Mouse (Mus musculus): ENCODE data around the gene Gm11034. TPM values are rescaled to one million over a fixed set of nuclear protein-coding genes. Genes with fewer than 3 reads are reported as not detected.

The Gm11034 gene
- not detected for polyA plus RNA-seq (2017; shearing (Covaris generic))

DNA sequence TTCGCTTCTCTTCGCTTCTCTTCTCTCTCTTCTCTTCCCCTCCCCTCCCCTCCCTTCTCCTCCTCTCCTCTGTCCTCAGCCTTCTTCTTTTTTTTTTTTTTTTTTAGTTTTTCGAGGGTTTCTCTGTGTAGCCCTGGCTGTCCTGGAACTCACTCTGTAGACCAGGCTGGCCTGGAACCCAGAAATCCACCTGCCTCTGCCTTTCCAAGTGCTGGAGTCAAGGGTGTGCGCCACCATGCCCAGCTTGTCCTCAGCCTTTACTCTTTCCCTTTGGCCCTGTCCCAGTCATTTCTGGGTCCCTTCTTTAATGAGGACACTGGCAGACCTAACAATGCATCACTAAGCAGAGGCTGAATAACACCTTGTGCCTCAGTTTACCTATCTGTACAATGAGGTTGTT lies at the start of gene Gm11034:
Gm11034 (minus strand) TSS at position 101 of the 400 bp plus-strand sequence.

DNA sequence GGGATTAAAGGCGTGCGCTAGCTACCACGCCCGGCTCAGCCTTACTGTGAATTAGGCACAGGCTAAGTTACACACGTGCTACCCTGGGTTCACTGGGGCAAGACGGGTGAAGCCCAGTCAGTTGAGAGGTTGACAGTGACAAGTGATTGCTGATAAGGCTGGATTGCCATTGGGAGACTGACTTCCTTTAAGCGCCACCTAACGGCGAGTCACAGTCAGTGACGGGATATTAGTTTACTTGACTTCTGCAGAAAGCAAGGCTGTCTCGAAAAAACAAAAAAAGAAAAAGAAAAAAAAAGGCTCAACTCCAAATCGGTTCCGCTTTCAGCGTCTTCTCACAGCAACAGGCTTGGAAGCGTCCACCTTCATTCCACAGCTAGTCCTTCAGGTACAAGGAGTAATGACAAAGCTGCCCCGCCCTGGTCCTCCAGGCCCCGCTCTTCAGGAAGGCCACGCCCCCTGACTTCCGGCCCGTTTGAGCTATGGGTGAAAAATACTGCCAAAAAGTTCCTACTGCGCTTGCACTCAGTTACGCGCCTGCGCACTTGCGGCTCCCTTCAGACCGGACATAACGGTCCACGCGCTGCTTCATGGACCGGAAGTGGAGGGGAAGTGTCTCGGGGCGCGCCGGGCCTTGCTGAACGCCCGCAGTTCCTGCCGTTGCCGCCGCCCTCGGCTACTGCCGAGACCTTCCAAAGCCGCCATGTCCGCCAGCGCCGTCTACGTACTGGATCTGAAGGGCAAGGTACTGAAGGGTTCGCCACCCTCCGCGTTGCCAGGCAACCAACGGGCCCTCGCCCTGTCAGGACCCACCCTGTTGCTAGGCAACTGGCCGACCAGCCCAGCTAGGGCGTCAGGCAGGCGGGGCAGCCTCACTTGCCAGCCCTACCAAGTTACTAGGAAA lies 26.3 kb upstream of the Gm11034 start, which contains the start of gene Ap1m1:
Ap1m1 (plus strand) TSS at position 520 of the 904 bp plus-strand sequence.

DNA sequence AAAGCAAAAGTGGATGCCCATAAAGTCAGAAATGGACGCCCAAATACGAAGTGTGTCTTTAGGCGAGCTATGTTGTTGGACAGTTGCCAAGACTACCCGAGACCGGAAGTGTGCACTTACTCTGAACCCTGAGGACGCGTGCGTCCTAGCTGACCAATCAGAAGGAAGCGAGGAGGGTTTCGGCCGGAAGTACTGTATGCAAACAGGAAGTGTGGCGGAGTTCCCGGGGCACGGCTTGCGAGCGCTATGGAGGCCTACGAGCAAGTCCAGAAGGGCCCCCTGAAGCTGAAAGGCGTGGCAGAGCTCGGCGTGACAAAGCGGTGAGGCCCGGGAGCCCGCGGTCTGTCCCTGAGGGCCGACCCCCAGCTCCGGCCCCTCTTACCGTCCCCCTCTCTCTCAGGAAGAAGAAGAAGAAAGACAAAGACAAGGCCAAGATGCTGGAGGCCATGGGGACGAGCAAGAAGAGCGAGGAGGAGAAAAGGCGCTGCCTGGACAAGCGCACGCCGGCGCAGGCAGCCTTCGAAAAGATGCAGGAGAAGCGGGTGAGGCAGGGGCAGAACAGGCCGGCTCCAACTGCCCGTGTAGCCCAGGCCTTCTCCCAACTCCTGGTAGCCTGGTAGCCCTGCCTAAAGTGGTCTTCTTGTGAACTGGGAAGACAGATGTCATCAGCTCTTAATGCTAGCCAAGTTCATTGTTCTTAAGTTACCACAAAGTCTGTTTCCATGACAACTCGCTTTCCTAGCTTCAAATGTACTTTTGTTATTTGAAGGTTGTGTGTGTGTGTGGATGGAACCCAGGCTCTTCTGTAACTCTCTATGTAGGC lies 6.3 kb upstream of the Gm11034 start, which contains the start of gene Fam32a:
Fam32a (plus strand) TSS at position 190 of the 823 bp plus-strand sequence.

DNA sequence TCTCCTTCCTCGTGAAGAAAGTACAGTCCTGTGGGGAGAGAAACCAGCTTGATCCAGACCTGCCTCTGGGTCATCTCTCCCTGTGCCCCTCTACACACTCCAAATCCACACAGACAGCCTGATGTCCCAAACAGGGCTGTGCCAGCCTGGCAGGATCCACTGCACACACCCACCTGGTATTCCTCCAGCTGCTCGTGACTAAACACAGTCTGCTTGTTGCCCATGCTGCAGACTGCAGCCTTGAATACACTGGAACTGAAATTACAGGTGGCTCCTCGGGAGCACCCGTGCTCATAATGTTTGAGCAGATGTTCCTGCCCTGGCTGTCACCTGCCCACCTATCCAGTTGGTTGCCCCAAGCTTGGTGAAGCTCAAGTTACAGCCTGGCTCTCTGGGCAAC lies 685 bp downstream of the Gm11034 start, which contains the start of gene Cib3:
Cib3 (minus strand) TSS at position 87 of the 400 bp plus-strand sequence.

DNA sequence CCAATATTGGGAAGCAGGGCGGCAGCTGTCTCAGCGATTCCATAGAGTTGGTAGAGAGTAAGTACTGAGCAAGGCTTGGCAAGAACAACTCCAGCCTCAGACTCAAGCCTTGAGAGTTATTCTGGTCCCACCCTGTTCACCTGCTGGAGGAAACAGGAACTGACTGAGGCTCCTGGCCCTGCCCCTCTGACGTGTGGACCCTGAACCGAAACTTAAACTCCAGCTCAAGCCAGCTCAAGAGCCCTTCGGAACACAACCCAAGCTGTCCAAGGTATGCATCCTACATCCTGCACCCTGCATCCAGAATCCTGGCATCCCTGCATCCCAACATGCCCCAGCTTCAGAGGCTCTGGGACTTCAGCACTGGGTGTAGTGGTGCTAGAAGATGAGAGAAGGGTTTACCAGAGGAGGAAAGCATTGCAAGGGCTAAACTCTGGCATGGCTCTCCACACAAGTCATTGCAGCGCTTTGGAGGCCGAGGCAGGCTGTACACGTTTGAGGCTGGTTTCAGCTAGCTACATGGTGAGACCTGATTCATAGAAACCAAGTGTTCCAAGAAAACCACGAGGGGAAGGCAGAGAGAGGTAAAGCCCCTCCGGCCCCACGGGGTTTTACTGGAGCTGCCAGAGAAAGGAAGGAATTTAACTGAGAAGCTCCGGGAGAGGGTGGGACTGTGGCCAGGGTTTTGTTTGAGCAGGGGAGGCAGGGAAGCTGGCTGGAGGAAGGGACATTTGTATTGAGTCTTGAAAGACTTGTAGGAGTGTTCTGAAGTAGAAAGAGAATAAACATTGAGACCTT lies 23.8 kb downstream of the Gm11034 start, which contains the start of gene Hsh2d:
Hsh2d (plus strand) TSS at position 222 of the 798 bp plus-strand sequence.

Other genes starting within 250 kb of the Gm11034 start
- 1.6 TPM for gene Cyp4f18, start 204.0 kb downstream of the Gm11034 start, polyA plus RNA-seq (2017; shearing (Covaris generic))
- 0.18 TPM for gene Olfr372, start 172.4 kb downstream of the Gm11034 start, polyA plus RNA-seq (2017; shearing (Covaris generic))
- gene Olfr373, start 130.5 kb downstream of the Gm11034 start, polyA plus RNA-seq (2017; shearing (Covaris generic)), result 0.44 TPM
- not detected for gene Olfr374, start 106.6 kb downstream of the Gm11034 start, polyA plus RNA-seq (2017; shearing (Covaris generic))
- 307 TPM for gene Tpm4, start 78.7 kb downstream of the Gm11034 start, polyA plus RNA-seq (2017; shearing (Covaris generic))
- gene Rab8a, start 52.4 kb downstream of the Gm11034 start, polyA plus RNA-seq (2017; shearing (Covaris generic)), result 214 TPM
- 28.7 TPM for gene Hsh2d, start 24.0 kb downstream of the Gm11034 start, polyA plus RNA-seq (2017; shearing (Covaris generic))
- gene Cib3, start 799 bp downstream of the Gm11034 start, polyA plus RNA-seq (2017; shearing (Covaris generic)), result 0.18 TPM
- 138 TPM for gene Fam32a, start 6.1 kb upstream of the Gm11034 start, polyA plus RNA-seq (2017; shearing (Covaris generic))
- 193 TPM for gene Ap1m1, start 26.4 kb upstream of the Gm11034 start, polyA plus RNA-seq (2017; shearing (Covaris generic))
- 3.1 TPM for gene Gm10282, start 91.6 kb upstream of the Gm11034 start, polyA plus RNA-seq (2017; shearing (Covaris generic))
- gene Klf2, start 105.4 kb upstream of the Gm11034 start, polyA plus RNA-seq (2017; shearing (Covaris generic)), result 12.4 TPM
- 50.0 TPM for gene Eps15l1, start 207.8 kb upstream of the Gm11034 start, polyA plus RNA-seq (2017; shearing (Covaris generic))
- gene Calr3, start 230.2 kb upstream of the Gm11034 start, polyA plus RNA-seq (2017; shearing (Covaris generic)), result 0.52 TPM
- 10.5 TPM for gene 1700030K09Rik, start 230.2 kb upstream of the Gm11034 start, polyA plus RNA-seq (2017; shearing (Covaris generic))